Mouse (Mus musculus): ENCODE results near the gene Wdr34.
"Not testable (repeated sequence)": the region's sequence is repeated elsewhere in the genome, so short reads cannot be mapped to it uniquely, and the experiment has no call there.

Gene Wdr34

GRCm38 (mm10) chr2:30066046-30066901, 17.6 kb upstream of the Wdr34 start:
- peak; percentile 88 for DNase-seq (ENCODE audit: low spot score)

- DNase-seq (ENCODE audit: low spot score) = no peak
Measured at GRCm38 (mm10) chr2:30064298-30064697, 15.6 kb upstream of the Wdr34 start.

GRCm38 (mm10) chr2:30063791-30064190, 15.1 kb upstream of the Wdr34 start:
- no peak for DNase-seq (ENCODE audit: low spot score)

DNA sequence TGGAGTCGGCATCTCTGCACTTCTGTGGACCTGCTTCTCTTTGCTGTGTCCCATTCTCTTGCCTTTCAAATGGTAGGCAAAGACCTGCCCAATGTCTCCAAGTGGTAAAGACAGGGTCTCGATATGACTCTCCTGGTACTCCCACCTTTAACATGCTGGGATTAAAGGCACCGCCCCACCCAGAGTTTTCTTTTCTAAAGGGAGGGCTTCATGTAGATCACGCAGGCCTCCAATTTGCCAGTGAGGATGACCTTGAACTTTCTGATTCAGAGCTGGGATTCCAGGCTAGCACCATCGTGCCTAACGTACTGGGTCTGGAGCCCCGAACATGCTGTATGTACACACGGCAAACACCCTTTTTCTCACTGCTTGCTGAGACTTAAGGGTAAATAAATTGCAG, 14.6 kb upstream of the Wdr34 start:
- no peak for DNase-seq (ENCODE audit: low spot score)

DNA sequence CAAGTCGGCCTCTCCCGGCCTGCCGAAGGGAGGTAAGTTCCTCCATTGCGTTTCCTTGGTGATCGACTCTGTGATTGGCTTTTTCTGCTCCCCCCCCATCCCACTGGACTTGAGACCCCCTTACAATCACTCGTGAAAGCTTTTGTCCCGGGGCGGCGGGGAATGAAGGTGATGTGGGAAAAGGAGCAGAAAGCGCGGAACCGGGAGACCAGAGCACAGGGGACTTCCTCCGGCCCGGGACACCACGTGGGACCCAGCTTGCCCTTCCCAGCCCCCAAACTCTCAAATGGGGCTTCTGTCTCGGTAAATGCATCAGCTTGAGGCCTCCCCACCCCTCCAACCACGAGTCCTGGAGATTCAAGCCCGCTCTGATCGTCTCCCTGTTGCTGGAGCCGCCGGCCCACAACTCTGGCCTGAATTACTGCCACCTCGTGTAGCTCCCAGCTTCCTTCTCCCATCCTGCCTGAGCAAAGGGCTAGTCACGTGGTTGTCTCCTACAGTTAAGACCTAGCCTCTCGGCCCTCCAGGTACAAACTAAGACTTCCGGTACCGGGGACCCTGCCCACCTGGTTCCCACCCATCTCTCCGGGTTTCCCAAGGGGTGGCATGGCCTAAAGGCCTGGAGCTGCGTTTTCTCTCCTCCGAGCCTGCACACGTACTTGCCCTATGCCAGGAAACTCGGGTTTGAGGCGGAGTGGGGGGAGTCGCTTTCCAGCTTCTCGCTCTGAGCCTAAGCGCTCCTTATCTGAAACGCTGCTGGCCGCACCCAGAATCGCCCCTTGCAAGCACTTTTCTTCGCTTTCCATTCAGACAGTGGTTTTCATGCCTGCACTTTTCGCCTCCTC, 13.8 kb upstream of the Wdr34 start:
- peak; percentile 75 for DNase-seq (ENCODE audit: low spot score)

DNA sequence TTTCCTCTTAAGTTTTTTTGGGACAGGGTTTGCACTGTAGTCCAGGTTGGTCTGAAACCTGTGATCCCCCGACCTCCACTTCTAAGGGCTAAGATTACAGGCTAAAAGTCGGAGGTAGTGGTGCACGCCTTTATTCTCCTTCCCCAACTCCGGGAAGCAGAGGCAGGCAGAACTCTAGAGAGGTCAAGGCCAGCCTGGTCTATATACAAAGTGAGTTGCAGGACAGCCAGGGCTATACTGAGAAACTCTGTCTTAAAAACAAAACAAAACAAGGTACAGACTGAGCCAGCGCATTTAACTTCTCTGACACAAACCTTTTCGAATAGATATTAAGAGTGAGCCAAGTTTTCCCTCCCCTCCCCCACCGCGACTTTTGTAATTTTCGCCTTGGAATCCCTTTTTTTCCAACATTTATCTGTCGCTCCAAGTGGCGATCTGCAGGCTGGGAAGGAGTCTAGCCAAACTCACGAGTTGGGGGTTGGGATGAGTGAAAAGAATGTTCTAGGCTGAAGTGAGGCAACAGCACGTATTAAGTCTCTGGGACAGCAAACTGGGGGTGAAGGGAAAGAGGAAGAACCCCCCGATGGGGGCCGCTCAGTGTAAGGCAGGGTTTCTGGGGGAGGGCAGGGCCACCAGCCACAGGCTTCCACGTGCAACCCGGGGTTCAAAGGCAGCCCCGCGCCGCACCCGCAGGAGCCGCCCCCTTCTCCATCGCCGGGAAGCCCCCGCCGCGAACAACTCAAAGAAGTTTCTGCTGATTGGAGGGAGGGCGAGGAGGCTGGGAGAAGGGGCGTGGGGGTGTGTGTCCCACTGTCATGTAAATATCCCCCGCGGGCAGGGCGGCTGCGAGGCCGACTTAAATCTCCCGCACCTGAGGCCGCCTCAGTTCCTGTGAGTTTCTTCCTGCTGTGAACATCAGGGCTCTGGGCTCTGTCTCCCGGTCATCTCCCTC, 12.8 kb upstream of the Wdr34 start:
- no peak for DNase-seq (ENCODE audit: low spot score)

GRCm38 (mm10) chr2:30058418-30058817, 9.7 kb upstream of the Wdr34 start:
- DNase-seq (ENCODE audit: low spot score) = no peak

GRCm38 (mm10) chr2:30057223-30057904, 8.7 kb upstream of the Wdr34 start, which contains the start of gene Set:
Set (plus strand) TSS chr2:30057378.
- no peak for DNase-seq (ENCODE audit: low spot score)

- no peak for DNase-seq (ENCODE audit: low spot score)
Measured at GRCm38 (mm10) chr2:30056736-30057135, 8.1 kb upstream of the Wdr34 start.

DNA sequence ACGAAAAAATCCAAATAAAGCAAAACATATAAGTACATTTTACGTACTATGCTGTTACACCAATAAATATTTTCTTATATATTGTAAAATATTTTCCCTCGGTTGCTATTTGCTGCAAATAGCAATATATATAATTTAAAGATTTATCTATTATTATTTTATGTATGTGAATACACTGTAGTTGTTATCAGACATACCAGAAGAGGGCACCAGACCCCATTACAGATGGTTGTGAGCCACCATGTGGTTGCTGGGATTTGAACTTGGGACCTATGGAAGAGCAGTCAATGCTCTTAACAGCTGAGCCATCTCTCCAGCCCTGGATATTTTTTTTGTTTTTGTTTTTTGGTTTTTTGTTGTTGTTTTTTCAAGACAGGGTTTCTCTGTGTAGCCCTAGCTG, 6.6 kb upstream of the Wdr34 start:
- DNase-seq (ENCODE audit: low spot score) = not testable (repeated sequence)

DNA sequence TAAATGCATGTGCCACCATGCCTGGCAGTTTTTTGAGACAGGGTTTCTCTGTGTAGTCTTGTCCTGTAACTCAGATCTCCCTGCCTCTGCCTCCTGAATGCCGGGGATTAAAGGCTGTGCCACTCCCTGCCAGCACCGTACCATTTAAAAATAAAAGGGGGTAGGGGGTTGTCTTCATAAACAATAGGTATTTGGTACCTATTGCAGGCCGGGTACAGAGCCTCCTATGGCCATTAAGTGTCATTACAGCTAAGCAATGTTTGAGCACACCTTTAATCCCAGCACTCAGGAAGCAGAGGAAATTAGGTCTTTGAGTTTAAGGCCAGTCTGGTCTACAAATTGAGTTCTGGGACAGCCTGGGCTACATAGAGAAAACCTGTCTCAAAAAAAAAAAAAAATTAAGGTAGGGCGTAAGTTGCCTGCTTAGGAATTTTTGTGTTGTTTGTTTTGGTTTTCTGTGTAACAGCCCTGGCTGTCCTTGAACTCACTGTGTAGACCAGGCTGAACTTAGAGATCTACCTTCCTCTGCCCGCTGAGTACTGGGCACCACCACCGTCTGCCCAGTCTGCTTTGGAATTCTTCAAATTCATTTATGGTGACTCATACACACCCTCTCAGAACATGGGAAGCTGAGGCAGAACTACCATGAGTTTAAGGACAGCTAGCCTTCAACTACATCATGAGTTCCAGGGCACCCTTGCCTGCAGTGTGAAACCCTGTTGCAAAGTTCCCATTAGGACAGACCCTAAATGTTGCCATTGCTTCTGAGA, 3.5 kb upstream of the Wdr34 start:
- no peak for DNase-seq (ENCODE audit: low spot score)

- no peak for DNase-seq (ENCODE audit: low spot score)
Measured at GRCm38 (mm10) chr2:30049831-30050230, 1.1 kb upstream of the Wdr34 start.

GRCm38 (mm10) chr2:30048101-30048501, 580 bp downstream of the Wdr34 start:
- DNase-seq (ENCODE audit: low spot score) = no peak

GRCm38 (mm10) chr2:30047127-30047526, 1.6 kb downstream of the Wdr34 start:
- DNase-seq (ENCODE audit: low spot score) = no peak

DNA sequence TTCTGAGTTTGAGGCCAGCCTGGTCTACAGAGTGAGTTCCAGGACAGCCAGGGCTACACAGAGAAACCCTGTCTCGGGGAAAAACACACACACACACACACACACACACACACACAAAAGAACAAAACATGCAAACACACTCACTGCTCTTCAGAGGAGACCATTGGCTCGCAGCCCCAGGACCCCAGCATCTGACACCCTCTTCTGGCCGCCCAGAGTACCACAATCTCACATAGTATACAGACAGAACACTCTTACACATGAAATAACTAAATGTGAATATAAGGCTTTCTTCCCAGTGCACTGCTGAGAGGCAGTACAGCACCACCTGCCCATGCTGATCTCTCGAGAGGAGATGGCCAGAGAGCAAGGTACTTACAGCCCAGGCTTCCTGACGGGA, 4.1 kb downstream of the Wdr34 start:
- no peak for DNase-seq (ENCODE audit: low spot score)

DNA sequence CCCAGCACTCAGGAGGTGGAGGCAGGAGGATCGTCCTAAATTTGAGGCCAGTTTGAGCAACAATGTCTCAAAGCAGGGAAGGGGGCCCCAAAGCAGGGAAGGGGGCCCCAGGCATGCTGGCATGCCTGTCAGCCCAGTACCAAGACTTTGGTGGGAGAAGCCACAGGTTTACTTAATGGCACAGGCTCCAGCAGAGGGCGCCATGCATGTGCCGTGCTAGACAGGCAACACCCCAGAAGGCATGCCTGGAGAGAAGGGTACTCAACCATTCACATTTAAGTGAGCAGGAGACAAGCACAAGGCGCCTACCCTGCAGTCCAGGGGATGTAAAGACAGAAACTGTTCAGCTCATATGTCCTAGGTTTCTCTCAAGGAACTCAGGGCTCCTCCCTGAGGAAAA, 6.2 kb downstream of the Wdr34 start:
- DNase-seq (ENCODE audit: low spot score) = no peak

DNA sequence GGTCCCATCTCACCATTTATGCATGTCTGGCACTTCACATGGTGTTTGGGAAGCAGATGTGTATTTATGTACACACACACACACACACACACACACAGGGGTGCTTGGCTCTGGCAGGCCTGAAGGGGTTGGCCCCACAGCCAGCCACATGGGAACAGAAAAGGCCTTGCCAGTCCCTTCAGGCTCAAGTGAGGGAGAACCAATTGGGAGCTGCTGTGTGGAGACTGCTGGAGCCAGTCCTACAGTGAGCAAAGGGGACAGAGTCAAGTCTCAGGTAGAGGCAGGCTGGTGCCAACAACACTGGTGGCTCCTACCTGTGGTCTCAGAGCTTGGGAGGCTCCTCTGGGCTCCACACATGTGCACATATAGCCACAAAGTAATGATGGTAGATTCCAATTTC, 9.0 kb downstream of the Wdr34 start:
- no peak for DNase-seq (ENCODE audit: low spot score)

GRCm38 (mm10) chr2:30038370-30038769, 10.3 kb downstream of the Wdr34 start:
- DNase-seq (ENCODE audit: low spot score) = no peak

DNA sequence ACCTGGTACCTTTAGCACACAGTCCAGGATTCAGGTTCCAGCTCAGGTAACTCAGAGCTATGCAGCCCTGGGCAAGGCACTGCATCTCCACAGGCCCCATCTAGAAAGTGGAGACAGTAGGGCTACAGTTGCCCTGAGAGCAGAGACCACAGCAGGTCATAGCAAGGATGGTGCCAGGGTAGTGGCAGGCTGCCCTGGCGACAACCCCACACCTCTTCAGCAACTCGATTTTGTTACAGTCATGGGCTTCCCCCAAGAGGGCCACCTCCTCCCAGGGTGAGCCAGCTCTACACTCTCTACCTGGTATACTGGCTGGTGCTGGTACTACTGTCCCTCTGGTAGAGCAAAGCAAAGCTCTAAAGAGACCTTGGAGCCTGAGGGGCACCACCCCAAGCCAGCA, 10.9 kb downstream of the Wdr34 start:
- no peak for DNase-seq (ENCODE audit: low spot score)

GRCm38 (mm10) chr2:30032957-30033356, 15.7 kb downstream of the Wdr34 start:
- DNase-seq (ENCODE audit: low spot score) = no peak
